Mouse (Mus musculus): ENCODE data around the gene Hspe1.
A peak's percentile ranks its signal among the peaks of the same experiment; 100 is the strongest.
"Not testable (repeated sequence)": the region's sequence is repeated elsewhere in the genome, so short reads cannot be mapped to it uniquely, and the experiment has no call there.

Gene Hspe1

GRCm38 (mm10) chr1:55087932-55088610, at the start of gene Hspe1, which contains the start of gene Hspd1:
TSS of gene Hspe1 (plus strand) at chr1:55088132.
TSS of gene Hspd1 (minus strand) at chr1:55088243.
- DNase-seq (ENCODE audit: low read depth, low spot score) = peak; percentile 96

DNA sequence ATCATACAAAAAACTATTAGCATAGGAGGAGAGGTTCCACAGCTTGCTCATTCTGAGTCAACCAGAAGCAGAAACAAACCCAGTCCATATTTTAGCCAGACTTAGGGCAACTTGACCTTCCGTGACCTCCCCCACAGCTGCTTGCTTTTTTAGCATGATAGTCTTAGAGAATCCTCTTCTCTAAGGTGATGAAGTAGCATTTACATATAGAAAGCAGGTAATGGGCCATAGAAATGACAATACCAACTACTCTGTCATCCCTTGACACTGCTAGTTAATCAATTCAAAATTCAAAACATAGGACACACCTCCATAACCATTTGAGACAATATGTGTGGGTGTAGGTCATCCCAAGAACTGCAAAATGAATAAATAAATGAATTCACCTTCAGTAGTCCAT, 48.0 kb upstream of the Hspe1 start:
- no peak for DNase-seq (ENCODE audit: low read depth, low spot score)

DNA sequence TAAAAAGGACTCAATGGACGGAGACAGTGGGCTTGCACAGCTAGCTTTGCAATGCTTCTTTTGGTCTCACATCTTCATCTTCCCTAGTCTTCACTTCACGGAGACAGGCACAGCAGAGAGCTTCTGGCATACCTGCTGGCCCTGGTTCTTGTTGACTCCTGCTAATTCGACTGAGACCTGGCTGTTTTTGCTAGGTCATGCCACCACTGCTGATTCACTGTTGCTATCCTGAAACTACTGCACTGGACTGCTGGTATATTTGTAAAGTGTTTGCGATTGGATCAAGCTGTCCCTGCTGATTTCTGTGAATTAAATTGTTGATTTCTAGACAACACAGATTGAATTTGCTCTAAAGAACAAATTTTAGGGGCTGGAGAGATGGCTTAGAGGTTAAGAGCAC, 46.2 kb upstream of the Hspe1 start:
- no peak for DNase-seq (ENCODE audit: low read depth, low spot score)

GRCm38 (mm10) chr1:55042246-55042645, 45.7 kb upstream of the Hspe1 start:
- no peak for DNase-seq (ENCODE audit: low read depth, low spot score)

DNA sequence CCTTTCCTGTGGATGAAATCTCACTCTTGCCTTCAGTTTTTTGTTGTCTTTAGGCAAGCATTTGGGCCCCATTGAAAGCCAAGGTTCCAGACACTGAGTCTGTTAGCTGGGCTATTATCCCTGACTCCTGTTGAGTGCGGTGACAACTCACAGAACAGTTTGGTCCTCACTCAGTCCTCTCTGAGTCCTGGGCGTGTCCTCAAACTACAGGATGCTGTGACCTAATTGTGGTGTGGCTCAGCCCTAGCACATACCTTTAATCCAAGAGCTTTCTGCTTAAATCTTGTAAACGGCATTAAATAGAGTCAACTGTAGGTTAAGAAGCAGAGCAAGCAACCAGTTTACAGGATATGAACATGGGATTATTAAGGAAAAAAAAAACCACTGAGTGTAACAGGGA, 44.8 kb upstream of the Hspe1 start:
- no peak for DNase-seq (ENCODE audit: low read depth, low spot score)

- no peak for DNase-seq (ENCODE audit: low read depth, low spot score)
Measured at GRCm38 (mm10) chr1:55048841-55049587, 38.9 kb upstream of the Hspe1 start.

- no peak for DNase-seq (ENCODE audit: low read depth, low spot score)
Measured at GRCm38 (mm10) chr1:55051671-55052070, 36.3 kb upstream of the Hspe1 start.

- DNase-seq (ENCODE audit: low read depth, low spot score) = peak; percentile 96
Measured at GRCm38 (mm10) chr1:55052355-55052953, 35.5 kb upstream of the Hspe1 start, which contains the start of gene Coq10b. TSS of gene Coq10b (plus strand) at chr1:55052770.

DNA sequence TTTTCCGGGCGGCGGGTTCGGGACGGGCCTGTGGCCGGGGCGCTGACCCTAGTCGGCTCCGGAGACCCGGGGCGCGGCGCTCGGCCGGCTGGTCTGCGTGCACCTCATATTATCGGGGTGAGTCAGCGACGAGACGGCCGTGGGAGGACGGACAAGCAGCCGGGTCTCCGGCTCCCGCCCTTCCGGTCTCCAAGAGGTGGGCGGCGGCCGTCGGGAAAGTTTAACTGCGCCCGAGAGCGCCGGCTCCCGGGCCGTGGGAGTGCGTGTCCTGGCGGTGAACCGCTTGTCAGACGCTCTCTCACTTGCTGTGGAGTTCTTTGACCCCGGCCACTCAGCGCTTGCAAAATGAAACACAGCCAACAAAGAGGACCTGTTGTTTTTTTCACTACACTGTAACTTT, 34.9 kb upstream of the Hspe1 start:
- no peak for DNase-seq (ENCODE audit: low read depth, low spot score)

DNA sequence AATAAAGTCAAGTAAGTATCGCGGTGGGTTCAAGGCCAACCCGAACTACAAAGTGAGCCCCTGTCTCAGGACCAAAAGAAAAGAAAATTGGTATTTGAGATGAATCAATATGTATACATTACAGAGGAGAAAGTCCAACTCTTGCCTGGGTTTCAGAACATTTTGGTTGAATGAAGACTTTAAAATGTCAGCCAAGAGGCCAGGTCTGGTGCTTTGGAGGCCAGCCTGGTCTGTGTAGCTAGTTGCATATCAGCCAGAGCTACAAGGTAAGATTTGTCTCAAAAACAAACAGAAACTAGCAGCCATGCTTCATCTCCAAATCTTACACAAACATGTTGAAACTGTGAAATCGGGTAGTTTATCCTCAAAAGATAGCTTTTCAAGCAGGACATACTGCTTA, 34.3 kb upstream of the Hspe1 start:
- DNase-seq (ENCODE audit: low read depth, low spot score) = no peak

- no peak for DNase-seq (ENCODE audit: low read depth, low spot score)
Measured at GRCm38 (mm10) chr1:55055322-55056115, 32.4 kb upstream of the Hspe1 start.

- DNase-seq (ENCODE audit: low read depth, low spot score) = not testable (repeated sequence)
Measured at GRCm38 (mm10) chr1:55058383-55058782, 29.5 kb upstream of the Hspe1 start.

DNA sequence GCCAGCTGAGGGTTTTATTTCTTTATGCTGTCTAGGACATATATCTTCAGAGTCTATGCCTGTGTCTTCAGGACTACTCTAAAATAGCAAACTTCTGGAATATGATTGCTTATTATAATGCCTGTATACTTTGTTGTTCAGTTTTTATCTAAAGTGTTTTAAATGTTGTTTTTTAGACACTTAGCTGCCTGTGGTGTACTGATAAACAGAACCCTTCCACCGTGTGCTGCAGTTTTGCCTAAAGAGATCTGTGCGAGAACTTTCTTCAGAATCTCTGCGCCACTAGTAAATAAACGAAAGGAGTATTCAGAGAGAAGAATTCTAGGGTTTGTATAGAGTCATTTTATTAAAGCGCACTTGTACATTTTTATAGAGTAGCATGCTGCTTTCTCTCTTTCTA, 26.8 kb upstream of the Hspe1 start:
- DNase-seq (ENCODE audit: low read depth, low spot score) = no peak

DNA sequence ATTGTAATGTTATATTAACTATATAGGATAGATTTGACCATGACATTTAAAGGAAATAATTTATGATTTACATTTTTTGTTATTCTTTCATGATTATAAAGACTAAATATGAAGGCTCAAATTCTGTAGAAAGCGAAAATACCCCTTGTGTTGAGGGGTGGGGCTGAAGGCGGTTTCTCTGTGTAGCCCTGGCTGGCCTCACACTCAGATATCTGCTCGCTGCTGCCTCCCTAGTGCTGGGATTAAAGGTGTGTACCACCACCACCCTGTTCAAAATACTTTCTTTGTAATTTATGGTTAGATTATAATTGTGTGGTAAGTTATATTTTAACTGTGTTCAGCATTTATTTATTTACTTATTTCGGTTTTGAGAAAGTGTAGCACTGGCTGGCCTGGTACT, 26.2 kb upstream of the Hspe1 start:
- DNase-seq (ENCODE audit: low read depth, low spot score) = no peak

- not testable (repeated sequence) for DNase-seq (ENCODE audit: low read depth, low spot score)
Measured at GRCm38 (mm10) chr1:55072328-55072727, 15.6 kb upstream of the Hspe1 start.

DNA sequence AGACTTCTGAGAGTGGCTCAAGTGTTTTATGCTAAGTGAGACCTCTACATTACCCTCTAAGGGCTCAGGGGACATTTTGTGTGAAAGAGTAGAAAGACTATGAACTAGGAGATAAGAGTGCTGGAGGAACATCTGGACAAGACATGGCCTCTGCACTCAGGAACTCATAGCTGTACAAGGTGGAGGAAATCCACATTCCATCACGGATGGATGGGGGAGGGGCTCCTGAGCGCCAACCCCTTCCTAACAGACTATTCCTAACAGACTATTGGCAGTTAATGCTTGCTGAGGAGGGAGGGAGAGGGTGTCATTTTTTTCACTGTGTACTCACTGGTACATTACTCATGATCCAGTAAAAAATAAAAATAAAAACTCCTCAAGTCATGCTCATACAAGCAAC, 13.2 kb upstream of the Hspe1 start:
- no peak for DNase-seq (ENCODE audit: low read depth, low spot score)

DNA sequence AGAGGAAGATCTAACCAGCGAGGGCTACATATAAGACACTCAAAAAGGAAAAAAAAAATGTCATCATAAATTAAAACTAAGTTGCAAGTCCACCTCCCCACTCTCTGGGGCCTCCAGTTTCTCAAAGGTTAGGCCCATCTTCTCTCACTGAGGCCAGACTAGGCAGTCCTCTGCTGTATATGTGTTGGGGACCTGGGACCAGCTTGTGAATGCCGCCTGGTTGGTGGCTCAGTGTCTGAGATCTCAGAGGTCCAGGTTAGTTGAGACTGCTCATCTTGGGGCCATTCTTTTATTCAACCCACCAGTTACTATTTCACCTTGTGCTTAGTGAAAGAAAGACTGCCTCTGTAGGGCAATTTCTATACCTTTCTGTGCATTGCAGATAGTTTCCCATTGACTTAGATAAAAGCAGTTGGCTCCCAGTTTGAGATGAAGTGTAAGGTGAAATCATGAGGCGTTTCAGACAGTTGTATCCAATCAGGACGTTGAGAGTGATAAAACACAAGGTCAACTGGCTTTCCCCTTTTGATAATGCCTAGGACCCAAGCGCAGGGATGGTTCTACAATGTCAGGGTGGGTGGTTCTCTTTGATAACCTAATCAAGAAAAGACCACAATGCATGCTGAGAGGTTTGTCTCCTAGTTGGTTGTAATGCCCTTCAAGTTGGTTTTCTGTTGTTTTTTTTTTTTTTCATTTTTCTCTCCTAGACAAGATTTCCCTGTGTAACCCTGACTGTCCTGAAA, 12.1 kb upstream of the Hspe1 start:
- no peak for DNase-seq (ENCODE audit: low read depth, low spot score)

DNA sequence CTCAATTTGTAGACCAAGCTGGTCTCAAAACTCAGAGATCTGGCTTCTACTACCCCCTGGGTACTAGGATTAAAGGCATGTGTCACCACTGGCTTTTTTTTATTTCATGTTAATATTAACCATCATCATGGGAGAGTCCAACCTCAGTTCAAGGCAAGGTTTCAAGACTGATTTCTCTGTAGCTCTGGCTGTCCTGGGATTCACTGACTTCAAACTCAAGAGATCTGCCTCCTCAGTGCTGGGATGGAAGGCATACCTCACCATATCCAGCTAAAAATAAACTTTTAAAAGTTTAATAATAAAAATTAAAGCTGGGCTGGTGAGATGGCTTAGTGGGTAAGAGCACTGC, 11.6 kb upstream of the Hspe1 start:
- no peak for DNase-seq (ENCODE audit: low read depth, low spot score)

GRCm38 (mm10) chr1:55076849-55077516, 10.9 kb upstream of the Hspe1 start:
- DNase-seq (ENCODE audit: low read depth, low spot score) = no peak

GRCm38 (mm10) chr1:55079677-55080076, 8.3 kb upstream of the Hspe1 start:
- DNase-seq (ENCODE audit: low read depth, low spot score) = no peak

- DNase-seq (ENCODE audit: low read depth, low spot score) = no peak
Measured at GRCm38 (mm10) chr1:55082106-55082505, 5.8 kb upstream of the Hspe1 start.
